10 mouse cellular contexts compared by ENCODE assay signal in the genomic region with DNA sequence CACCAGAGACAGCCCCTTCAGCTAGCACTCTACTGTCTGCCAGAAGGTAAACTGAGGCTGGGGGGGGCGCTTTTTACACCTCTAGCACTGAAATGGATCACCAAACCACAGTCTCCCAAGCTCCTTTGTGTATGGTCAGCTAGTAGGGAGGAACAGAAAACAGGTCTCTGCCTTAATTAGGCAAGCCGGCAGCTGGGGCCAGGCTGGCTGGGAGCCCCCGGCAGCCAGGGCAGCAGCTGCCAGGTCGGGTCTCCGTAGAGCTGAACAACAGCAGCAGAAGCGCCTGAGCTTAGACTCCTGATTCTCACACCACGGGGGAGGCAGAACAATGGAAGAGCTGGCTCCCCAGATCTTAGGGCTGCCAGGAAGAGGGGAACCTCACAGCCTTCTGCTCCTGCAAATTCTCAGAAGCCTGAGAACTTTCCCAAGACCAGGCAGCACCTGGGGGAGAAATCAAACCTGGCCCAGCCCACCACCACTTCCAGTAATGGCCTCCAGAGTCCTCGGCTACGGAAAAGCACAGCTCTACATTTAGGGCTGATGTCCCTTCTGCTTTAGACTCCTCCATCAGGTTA. TPM values are rescaled to one million over a fixed set of nuclear protein-coding genes. Genes with fewer than 3 reads are reported as not detected.
DNase-seq lines count a peak whose midpoint lies in the region; ATAC-seq and TF ChIP-seq lines count a peak whose summit lies in the region.
"Had no signal": no experiment of that assay in that cellular context is flagged by ENCODE, and none has a peak within 500 bp of the region (broad histone marks: within the 10 kb centered on the region; RNA-seq: fewer than 3 reads in every experiment).

No protein-coding gene starts in this region.

- peak overlapping the region; percentile 84 for H3K27ac ChIP-seq in forebrain, embryonic 10.5 days
- H3K27ac ChIP-seq in limb, embryonic 10.5 days: peak overlapping the region; percentile 74
- H3K27ac ChIP-seq in neural tube, embryonic 12.5 days: peak overlapping the region; percentile 75; the same call in 1 of the 2 replicates
- H3K27ac ChIP-seq in lung, postnatal 0 days (ENCODE audit: low read length): no peak overlapping the region
- H3K27ac ChIP-seq: heart, embryonic 10.5 days had no signal

- peaks cover 34% of the 10 kb centered on the region for H3K36me3 ChIP-seq in forebrain, embryonic 10.5 days (replicated peaks)
- H3K36me3 ChIP-seq in limb, embryonic 10.5 days: peaks cover 34% of the 10 kb centered on the region
- H3K36me3 ChIP-seq in neural tube, embryonic 12.5 days: peaks cover 14% of the 10 kb centered on the region; the same call in 1 of the 2 replicates
- H3K36me3 ChIP-seq in lung, postnatal 0 days (ENCODE audit: insufficient read depth, low read length): 0 out of 2 replicates have a peak, but pooled peaks cover 7% of the 10 kb centered on the region

- peak overlapping the region; percentile 72 for H3K4me2 ChIP-seq in neural tube, embryonic 12.5 days (replicated peaks)
- no peak overlapping the region for H3K4me2 ChIP-seq in lung, postnatal 0 days (replicated peaks; ENCODE audit: low read depth, low read length)

- 19% methylated on average over 9 of the region's 9 CpGs for WGBS in forebrain, embryonic 10.5 days
- 25% methylated on average over 9 of the region's 9 CpGs for WGBS in limb, embryonic 10.5 days
- WGBS in neural tube, embryonic 12.5 days: 26% methylated on average over 9 of the region's 9 CpGs
- WGBS in lung, postnatal 0 days: 54% methylated on average over 9 of the region's 9 CpGs

- H3K9me3 ChIP-seq in forebrain, embryonic 10.5 days: no peaks in the 10 kb centered on the region
- H3K9me3 ChIP-seq in limb, embryonic 10.5 days (replicated peaks): no peaks in the 10 kb centered on the region
- no peaks in the 10 kb centered on the region for H3K9me3 ChIP-seq in neural tube, embryonic 12.5 days
- H3K9me3 ChIP-seq in lung, postnatal 0 days (ENCODE audit: low read length): no peaks in the 10 kb centered on the region
- H3K9me3 ChIP-seq: heart, embryonic 10.5 days had no signal

- H3K4me3 ChIP-seq in forebrain, embryonic 10.5 days: peak overlapping the region; percentile 52; the same call in 1 of the 2 replicates
- H3K4me3 ChIP-seq in limb, embryonic 10.5 days: no peak overlapping the region; the same call in 1 of the 2 replicates
- peak overlapping the region; percentile 11; the same call in 1 of the 2 replicates for H3K4me3 ChIP-seq in neural tube, embryonic 12.5 days
- H3K4me3 ChIP-seq in lung, postnatal 0 days (ENCODE audit: low read depth, low read length): no peak overlapping the region
- H3K4me3 ChIP-seq: heart, embryonic 10.5 days had no signal

- intact Hi-C loops in gastrocnemius, postnatal 14 days (cut with DNase I; ENCODE audit: low total_unique reads): no loop called here

- H3K27me3 ChIP-seq in forebrain, embryonic 10.5 days (ENCODE audit: poor library complexity, severe bottlenecking): peaks cover 58% of the 10 kb centered on the region
- H3K27me3 ChIP-seq in limb, embryonic 10.5 days (ENCODE audit: low read depth, poor library complexity, severe bottlenecking): peaks cover 16% of the 10 kb centered on the region
- H3K27me3 ChIP-seq in neural tube, embryonic 12.5 days (replicated peaks): no peaks in the 10 kb centered on the region
- H3K27me3 ChIP-seq in lung, postnatal 0 days (replicated peaks; ENCODE audit: insufficient read depth, low read length): no peaks in the 10 kb centered on the region

- peak; percentile 58 for DNase-seq in gastrocnemius, postnatal 14 days
- DNase-seq in gastrocnemius, postnatal 10 days: no peak
- DNase-seq in forebrain, embryonic 10.5 days (ENCODE audit: extremely low spot score, low spot score): no peak
- no peak for DNase-seq in limb, embryonic 10.5 days (ENCODE audit: low spot score)
- no peak for DNase-seq in layer of hippocampus, postnatal 14 days (ENCODE audit: low spot score in 2 of 2)
- no peak for DNase-seq in lung, postnatal 0 days (ENCODE audit: low spot score)
- DNase-seq in right cerebral cortex, postnatal 36 days (ENCODE audit: low spot score in 2 of 2): no peak
- DNase-seq: kidney, adult 18-20 months had no signal

- peaks cover 96% of the 10 kb centered on the region for H3K4me1 ChIP-seq in forebrain, embryonic 10.5 days
- H3K4me1 ChIP-seq in limb, embryonic 10.5 days: peaks cover 73% of the 10 kb centered on the region
- H3K4me1 ChIP-seq in neural tube, embryonic 12.5 days: peaks cover 72% of the 10 kb centered on the region
- H3K4me1 ChIP-seq in lung, postnatal 0 days (ENCODE audit: insufficient read depth, low read depth, low read length): peaks cover 31% of the 10 kb centered on the region

- no peak for TF ChIP-seq EP300 in lung, postnatal 0 days (IDR thresholded peaks at IDR 0.05)

- peak; percentile 3; the same call in 1 of the 2 replicates for ATAC-seq in neural tube, embryonic 12.5 days (ENCODE audit: low FRiP score, low read depth)
- no peak for ATAC-seq in lung, postnatal 0 days

- peak overlapping the region; percentile 38; the same call in 1 of the 2 replicates for H3K9ac ChIP-seq in neural tube, embryonic 12.5 days
- no peak overlapping the region for H3K9ac ChIP-seq in lung, postnatal 0 days (replicated peaks; ENCODE audit: low read depth)

- no peak for TF ChIP-seq CTCF in lung, postnatal 0 days (IDR thresholded peaks at IDR 0.05)

RNA-seq across cellular contexts. Expression of a gene that starts 12.8 kb away (rescaled TPM):
- 1 to 10 TPM; 3.8 to 4.8 TPM for total RNA-seq in gastrocnemius, postnatal 14 days (2021)
- 1 to 10 TPM; 5.6 to 6.6 TPM for total RNA-seq in gastrocnemius, postnatal 10 days (2021)
- polyA plus RNA-seq in forebrain, embryonic 10.5 days (2016; fragmentation: Nextera tagmentation; extraction: Ambion mirVana): 60.3 and 70.4 TPM in 2 replicates
- 35.0 and 37.9 TPM in 2 replicates for polyA plus RNA-seq in limb, embryonic 10.5 days (2016; fragmentation: Nextera tagmentation; extraction: Ambion mirVana)
- 91.5 and 94.3 TPM in 2 replicates for polyA plus RNA-seq in neural tube, embryonic 12.5 days (2016; fragmentation: Nextera tagmentation; extraction: Ambion mirVana)
- 1 to 10 TPM; 8.2 to 9.5 TPM for total RNA-seq in layer of hippocampus, postnatal 14 days (2021)
- polyA plus RNA-seq in lung, postnatal 0 days (2015; fragmentation: Nextera tagmentation; extraction: Ambion mirVana): 34.8 and 36.3 TPM in 2 replicates

RNA-seq across cellular contexts. Expression of a gene that starts 29.0 kb away (rescaled TPM):
- total RNA-seq in gastrocnemius, postnatal 14 days (2021): 1 to 10 TPM; 1.3 to 1.4 TPM
- 1 to 10 TPM; 1.1 to 1.3 TPM for total RNA-seq in gastrocnemius, postnatal 10 days (2021)
- 0.69 and 0.79 TPM in 2 replicates for polyA plus RNA-seq in forebrain, embryonic 10.5 days (2016; fragmentation: Nextera tagmentation; extraction: Ambion mirVana)
- polyA plus RNA-seq in limb, embryonic 10.5 days (2016; fragmentation: Nextera tagmentation; extraction: Ambion mirVana): 0.77 and 1.3 TPM in 2 replicates
- 1.1 and 1.3 TPM in 2 replicates for polyA plus RNA-seq in neural tube, embryonic 12.5 days (2016; fragmentation: Nextera tagmentation; extraction: Ambion mirVana)
- 1 to 10 TPM; 3.2 to 3.7 TPM for total RNA-seq in layer of hippocampus, postnatal 14 days (2021)
- 26.0 and 26.7 TPM in 2 replicates for polyA plus RNA-seq in lung, postnatal 0 days (2015; fragmentation: Nextera tagmentation; extraction: Ambion mirVana)

RNA-seq across cellular contexts. Expression of a gene that starts 56.3 kb away (rescaled TPM):
- total RNA-seq in gastrocnemius, postnatal 14 days (2021): under 1 TPM in 1 of 2 experiments, not detected in 1; 0.12 TPM
- under 1 TPM; 0.26 to 0.47 TPM for total RNA-seq in gastrocnemius, postnatal 10 days (2021)
- polyA plus RNA-seq in forebrain, embryonic 10.5 days (2016; fragmentation: Nextera tagmentation; extraction: Ambion mirVana): 0.06 and 0.17 TPM in 2 replicates
- polyA plus RNA-seq in limb, embryonic 10.5 days (2016; fragmentation: Nextera tagmentation; extraction: Ambion mirVana): 0.46 and 0.48 TPM in 2 replicates
- polyA plus RNA-seq in neural tube, embryonic 12.5 days (2016; fragmentation: Nextera tagmentation; extraction: Ambion mirVana): 0.39 and 0.84 TPM in 2 replicates
- total RNA-seq in layer of hippocampus, postnatal 14 days (2021): under 1 TPM; 0.14 to 0.52 TPM
- polyA plus RNA-seq in lung, postnatal 0 days (2015; fragmentation: Nextera tagmentation; extraction: Ambion mirVana): 0.11 and 0.13 TPM in 2 replicates

Comparison
In these comparisons a context has a peak if more than half of its experiments do, and no peak if none do; other contexts are left out.
1. H3K4me3 ChIP-seq: peak in forebrain, embryonic 10.5 days (single experiment) and neural tube, embryonic 12.5 days (single experiment); none in limb, embryonic 10.5 days (single experiment) and lung, postnatal 0 days (single experiment).
2. RNA of a gene that starts 29.0 kb away (polyA plus RNA-seq): 26.0 to 26.7 TPM in lung, postnatal 0 days; 0.77 to 1.3 TPM in limb, embryonic 10.5 days, 1.1 to 1.3 TPM in neural tube, embryonic 12.5 days and 0.69 to 0.79 TPM in forebrain, embryonic 10.5 days; every median in the first group is over 10 times any median in the second.